Mouse (Mus musculus) right cerebral cortex, adult 18-20 months (tissue): ENCODE measurements at regions not wholly inside any gene's neighbourhood (a gene's known extent, or its start where the extent isn't known, plus 50 kb on each side); places are given as distances from the start of the nearest gene placed in this dataset.

ENCODE experiments used
- DNase-seq: peaks from one replicate; pipeline ENCODE4 v3.0.0; 2022; ENCODE audit warnings: mixed read lengths

DNA sequence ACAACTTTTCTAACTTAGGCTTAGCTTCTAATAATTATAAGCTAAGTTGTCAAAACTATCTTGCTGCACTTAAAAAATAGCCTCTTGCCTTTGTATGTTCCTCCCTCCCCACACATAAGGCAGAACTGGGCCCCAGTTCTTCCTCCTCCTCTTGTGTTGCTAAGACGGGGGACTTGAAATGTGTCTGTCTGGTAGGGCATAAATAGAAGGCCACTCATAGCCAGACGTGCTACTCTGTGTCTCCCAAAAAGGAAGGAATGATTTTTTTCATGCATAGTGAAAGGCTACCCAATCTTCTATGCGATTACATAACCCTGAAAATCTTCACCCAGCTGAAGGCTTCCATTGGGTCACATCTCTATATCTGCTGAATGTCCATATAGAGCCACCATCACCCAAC, 183.5 kb downstream of the Hsfy2 start:
- no peak for DNase-seq

GRCm38 (mm10) chr1:56442835-56443234, 194.4 kb downstream of the Hsfy2 start:
- DNase-seq, result no peak

GRCm38 (mm10) chr1:56406786-56407185, 230.4 kb downstream of the Hsfy2 start:
- no peak for DNase-seq

DNA sequence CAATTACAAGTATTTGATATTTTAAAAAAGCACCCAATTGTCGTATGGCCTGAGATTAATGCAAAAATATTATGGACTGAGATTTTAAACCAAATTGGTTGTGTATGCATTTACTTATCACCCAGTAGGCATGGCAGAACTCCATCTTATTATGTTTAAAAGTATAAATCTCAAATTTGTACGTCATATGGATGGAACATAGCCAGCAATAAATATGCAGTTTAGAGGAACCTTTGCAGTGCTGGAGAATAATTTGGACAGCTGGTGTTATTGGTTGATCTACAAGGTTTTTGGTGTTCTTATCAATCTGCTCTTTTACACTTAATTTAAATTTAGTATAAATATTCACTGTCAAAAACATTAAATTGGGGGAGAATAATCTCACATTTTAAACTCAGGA, 233.9 kb downstream of the Hsfy2 start:
- no peak for DNase-seq

- DNase-seq, result no peak
Observed at GRCm38 (mm10) chr1:56395832-56396231, 241.4 kb downstream of the Hsfy2 start.

- no peak for DNase-seq
Observed at GRCm38 (mm10) chr1:56387086-56387485, 250.1 kb downstream of the Hsfy2 start.

GRCm38 (mm10) chr1:56366319-56366718, 270.9 kb downstream of the Hsfy2 start:
- no peak for DNase-seq

DNA sequence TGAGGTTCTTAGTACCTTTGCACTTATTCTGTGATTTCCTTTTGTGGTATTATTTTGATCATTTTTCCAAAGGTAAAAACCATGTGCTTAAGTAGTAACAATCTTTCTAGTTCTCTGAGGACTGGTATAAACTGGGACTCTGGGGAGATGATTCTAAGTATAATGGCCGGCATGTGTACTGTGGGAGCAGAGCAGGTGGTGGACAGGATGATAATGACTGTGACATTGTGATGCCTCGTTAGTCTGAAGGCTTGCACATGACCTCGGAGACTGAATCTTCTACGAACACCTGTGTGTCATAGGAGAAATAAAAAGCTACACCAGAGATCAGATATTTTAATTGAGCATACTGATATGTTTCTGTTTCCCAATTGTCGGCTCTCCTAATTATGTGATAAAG, 276.4 kb downstream of the Hsfy2 start:
- DNase-seq, result no peak

DNA sequence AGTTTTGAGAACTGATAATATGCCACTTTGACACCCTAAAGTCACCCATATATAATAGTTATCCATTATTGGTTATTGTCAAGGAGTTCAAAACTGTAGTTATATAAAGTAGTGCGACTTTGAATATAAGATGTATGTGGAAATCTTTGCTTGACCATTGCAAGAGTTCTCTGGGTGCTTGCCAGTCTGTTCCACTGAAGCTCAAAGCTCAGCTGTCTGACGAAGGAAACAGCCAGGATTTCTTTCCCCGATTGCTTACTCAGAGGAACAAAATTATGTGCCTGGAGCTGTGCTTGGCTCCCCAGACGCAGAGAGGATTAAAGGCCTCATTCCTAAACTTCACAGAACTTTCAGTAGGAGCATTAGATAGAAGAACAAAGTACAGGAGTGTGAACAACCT, 290.6 kb downstream of the Hsfy2 start:
- DNase-seq, result no peak

DNA sequence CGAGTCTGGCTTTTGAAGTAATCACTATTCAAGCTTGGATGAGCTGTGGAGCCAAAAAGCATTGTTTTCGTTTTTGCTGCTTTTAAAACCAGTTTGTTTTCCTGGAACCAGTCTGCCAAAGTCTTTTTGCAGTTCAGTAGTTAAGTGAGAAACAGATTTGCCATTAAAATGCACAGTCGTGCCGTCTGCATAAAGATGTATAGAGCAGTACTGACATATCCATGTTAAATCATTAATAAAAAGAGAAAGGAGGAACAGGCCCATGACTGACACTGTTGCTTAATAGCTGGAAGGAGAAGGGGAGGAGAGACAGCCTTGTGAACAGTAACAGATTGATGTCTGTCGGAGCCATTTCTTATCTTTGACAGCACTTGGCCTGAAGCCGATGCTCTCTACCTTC, 292.3 kb downstream of the Hsfy2 start:
- DNase-seq, result no peak

DNA sequence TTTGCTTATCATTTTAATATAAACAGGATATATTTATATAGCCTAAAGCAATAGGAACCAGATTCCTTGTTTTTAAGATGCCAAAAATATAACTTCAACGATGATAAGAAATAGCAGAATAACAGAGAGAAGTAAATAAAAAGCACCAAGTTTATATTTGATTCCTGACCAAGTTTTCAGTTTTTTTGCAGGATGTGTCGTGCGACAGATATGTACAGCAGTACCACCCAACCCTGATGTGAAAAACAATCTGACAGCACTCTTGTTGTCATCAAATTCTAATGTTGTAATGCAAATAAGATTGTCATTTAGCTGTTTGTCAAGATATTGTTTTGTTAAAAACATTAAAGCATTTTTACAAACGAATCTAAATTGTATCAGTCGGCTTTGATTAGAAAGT, 309.9 kb downstream of the Hsfy2 start:
- no peak for DNase-seq

DNA sequence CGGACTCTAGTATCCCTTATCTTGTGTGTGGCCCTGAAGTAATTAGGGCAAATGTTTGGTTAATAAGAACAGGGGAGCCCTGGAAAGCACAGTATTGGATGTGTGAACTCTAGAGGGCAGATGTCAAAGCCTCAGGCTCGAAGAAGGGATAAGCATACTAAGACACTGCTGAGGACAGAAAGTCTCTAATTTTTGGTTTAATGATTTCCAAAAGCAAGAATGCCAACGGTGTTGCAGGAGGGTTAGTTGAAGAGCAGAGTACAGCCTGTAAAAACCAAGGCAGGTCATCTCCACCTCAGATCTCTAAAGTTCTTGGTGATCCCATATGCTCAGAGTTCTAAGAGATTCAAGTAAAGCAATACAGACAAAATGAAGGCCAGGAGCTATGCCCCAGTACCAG, 328.6 kb downstream of the Hsfy2 start:
- no peak for DNase-seq

GRCm38 (mm10) chr1:56294391-56294790, 342.8 kb downstream of the Hsfy2 start:
- no peak for DNase-seq

- no peak for DNase-seq
Observed at GRCm38 (mm10) chr1:56289748-56290147, 347.5 kb downstream of the Hsfy2 start.

- no peak for DNase-seq
Observed at GRCm38 (mm10) chr1:56286386-56287045, 350.7 kb downstream of the Hsfy2 start.

- no peak for DNase-seq
Observed at GRCm38 (mm10) chr1:56261708-56262107, 375.5 kb downstream of the Hsfy2 start.

- DNase-seq, result no peak
Observed at GRCm38 (mm10) chr1:56260759-56261158, 376.5 kb downstream of the Hsfy2 start.

DNA sequence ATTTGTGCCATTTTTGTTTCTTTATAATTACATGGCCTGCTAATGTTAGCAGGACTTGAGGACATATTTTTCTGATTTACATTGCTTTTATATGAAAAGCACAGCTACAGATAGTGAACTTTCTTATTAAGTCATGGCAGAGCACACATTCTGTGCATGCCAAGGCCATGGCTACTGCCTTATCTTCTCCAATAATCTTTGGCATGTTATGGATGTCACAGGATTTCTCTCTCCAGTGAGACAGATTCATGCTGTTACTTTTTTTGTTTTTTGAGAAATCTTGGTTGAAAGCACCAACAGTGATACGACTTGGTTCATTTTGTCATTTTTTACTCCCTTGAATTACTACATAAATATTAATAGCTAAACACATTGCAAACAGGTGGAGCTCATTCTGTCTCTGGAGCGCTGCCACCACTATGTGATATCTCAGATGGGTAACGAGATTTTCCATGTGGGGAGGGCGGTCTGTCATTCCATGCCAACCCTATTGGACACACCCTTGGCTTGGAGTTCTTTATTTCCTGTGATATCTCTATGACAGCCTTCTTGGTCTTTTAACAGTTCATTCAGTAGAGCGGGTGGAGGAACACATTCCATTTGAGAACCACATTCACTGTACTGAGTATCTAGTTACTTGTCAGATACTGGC, 380.3 kb downstream of the Hsfy2 start:
- no peak for DNase-seq

- no peak for DNase-seq
Observed at GRCm38 (mm10) chr1:56239686-56240085, 397.5 kb downstream of the Hsfy2 start.

- DNase-seq, result no peak
Observed at GRCm38 (mm10) chr1:56226314-56227008, 410.8 kb downstream of the Hsfy2 start.

GRCm38 (mm10) chr1:56219700-56220099, 417.5 kb downstream of the Hsfy2 start:
- DNase-seq, result no peak

GRCm38 (mm10) chr1:56210712-56211371, 426.4 kb downstream of the Hsfy2 start:
- no peak for DNase-seq

GRCm38 (mm10) chr1:56206615-56207267, 430.5 kb downstream of the Hsfy2 start:
- no peak for DNase-seq
